Mouse (Mus musculus) cerebellum, adult 9-10 months (tissue): ENCODE measurements around the gene Gpa33.
"Not testable (repeated sequence)": the region's sequence is repeated elsewhere in the genome, so short reads cannot be mapped to it uniquely, and the experiment has no call there.

Experiments
- DNase-seq: peaks from one replicate; pipeline ENCODE4 v3.0.0; 2022

The Gpa33 gene

DNA sequence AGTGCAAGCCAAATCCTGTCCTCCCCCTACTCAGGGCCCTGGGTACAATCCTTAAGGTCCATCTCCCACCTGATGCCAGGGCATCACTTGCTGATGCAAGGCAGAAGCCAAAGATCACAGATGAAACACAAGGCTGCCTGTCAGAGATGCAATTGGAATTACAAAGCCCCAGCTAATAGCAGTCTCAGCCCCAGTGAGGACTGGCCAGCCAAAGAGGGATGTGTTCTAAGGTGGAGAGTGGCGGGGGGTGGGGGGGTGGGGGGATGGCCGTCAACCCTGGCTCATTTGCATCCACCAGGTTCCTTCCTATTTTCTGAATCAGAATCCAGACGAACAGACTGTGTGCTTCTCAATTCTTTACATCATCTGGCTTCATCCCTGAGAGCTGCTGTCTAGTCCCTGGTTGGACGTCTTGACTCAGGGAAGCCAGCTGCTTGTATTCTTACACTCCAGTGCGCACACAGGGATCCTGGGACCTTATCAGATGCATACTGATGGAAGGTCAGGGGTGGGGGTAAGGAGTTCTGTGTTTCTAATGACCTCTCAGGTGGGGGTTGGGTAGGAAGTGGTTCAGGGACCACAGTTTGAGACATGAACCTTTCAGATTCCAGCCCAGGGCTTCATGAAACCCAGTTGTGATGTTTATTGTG is 5.2 kb downstream of the Gpa33 start:
- no peak for DNase-seq

- no peak for DNase-seq
Observed at GRCm38 (mm10) chr1:166137244-166137938, 7.4 kb downstream of the Gpa33 start.

GRCm38 (mm10) chr1:166138136-166138535 is 8.1 kb downstream of the Gpa33 start:
- no peak for DNase-seq

- no peak for DNase-seq
Observed at GRCm38 (mm10) chr1:166139113-166139512, 9.1 kb downstream of the Gpa33 start.

DNA sequence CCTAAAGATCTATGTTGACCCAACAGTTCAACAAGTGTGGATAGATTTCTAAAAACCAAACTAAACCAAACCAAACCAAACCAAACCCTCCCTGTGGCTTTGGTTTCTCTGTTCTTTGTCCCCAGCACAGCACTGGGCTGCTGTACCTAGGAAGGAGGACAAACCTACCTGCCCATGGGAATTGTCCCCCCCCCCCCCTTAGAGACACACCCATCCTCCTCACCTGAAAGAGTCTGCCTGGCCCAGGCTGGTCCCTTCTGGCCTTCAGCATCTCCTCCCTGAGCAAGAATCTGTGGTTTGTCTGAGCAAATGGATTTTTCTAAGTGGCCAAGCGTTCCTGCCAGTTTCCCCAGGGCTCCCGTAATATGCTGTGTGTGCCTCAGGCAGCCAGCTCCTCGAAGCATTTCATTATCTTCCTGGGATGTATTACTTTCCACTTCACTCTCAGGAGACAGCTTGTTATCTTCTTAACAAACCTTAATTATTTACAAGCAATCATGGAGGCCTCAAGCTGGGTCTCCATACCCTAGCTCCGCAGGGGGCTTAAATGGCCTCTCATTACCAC is 9.7 kb downstream of the Gpa33 start:
- DNase-seq = no peak

DNA sequence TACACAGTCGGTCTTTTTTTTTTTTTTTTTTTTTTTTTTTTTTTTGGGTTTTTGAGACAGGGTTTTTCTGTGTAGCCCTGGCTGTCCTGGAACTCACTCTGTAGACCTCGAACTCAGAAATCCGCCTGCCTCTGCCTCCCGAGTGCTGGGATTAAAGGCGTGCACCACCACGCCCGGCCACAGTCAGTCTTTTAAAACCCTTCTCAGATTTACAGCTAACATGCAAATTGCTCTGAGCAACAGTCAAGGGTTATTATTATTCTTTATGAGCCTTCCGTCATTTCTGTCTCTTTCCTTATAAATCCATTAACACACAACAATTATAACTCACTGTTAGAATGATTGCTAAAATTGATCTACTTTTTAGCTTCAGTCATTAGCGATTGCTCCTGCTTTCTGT is 11.8 kb downstream of the Gpa33 start:
- DNase-seq = not testable (repeated sequence)

DNA sequence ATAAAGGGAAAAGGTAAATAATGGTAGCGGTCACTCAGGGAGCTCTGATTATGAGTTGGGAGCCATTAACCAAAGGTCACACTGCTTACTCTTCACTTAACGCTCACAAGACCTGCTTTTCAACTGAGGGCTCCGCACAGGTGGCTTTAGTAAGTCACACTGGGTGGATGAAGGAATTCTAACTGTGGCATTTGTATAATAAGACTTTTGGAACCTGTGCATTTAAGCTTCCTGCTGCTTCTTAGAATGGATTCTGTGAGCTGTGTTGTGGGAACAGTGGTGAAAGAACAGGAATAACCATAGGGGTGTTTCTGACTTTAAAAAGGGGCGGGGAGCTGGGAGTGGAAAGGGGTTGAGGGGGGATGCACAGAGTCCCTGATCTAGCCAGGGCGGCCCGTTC is 12.3 kb downstream of the Gpa33 start:
- no peak for DNase-seq

- DNase-seq = no peak
Observed at GRCm38 (mm10) chr1:166146626-166147025, 16.6 kb downstream of the Gpa33 start.

DNA sequence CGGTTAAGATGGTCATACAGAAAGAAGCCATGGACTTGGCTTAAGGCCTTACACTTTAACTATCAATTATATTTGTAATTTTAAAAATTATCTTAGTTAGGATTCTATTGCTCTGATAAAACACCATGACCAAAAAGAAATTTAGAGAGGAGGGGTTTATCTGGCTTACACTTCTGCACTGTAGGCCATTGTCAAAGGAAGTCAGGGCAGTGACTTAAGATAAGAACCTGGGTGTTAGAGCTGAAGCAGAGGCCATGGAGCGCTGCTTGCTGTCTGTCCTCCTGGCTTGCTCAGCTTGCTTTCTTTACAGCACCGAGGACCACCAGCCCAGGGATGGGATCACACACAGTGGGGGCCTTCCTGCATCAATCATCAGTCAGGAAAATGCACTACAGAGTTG is 17.6 kb downstream of the Gpa33 start:
- DNase-seq = no peak

DNA sequence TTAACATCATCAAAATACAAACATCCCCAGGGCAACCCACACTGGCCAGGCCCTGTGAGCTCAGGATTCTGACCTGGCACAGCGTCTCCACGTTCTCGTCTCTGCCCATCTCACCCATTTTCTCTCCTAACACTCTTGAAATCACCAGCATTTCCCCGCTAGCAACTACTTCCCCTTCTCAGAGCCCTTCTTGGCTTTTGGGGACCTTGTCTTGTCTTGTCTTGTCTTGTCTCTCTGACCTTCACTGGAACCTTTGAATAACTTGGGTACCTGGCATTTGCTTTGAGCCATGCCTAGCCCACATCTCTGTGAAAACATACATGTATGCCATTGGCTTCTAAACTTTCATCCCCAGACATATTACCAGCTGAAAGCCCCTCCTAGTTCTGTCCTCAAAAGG is 19.4 kb downstream of the Gpa33 start:
- no peak for DNase-seq

DNA sequence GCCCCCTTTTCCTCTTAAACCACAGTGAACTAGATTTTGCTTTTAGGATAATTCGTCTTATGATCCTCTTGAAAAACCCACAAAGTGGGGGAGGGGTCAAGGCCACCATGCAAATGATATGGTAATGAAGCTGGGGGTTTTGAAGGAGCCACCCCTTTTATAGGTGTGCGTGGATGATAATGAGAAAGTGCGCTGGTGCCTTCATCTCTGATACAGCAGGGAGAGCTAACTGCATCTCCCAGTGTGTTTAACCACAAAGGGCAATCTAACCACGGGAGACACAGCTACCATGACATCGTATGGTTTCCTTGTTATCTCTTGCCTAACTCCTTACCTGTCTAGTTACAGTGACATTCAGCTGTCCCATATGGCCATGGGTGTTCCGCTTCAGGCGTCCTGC is 20.0 kb downstream of the Gpa33 start:
- no peak for DNase-seq

DNA sequence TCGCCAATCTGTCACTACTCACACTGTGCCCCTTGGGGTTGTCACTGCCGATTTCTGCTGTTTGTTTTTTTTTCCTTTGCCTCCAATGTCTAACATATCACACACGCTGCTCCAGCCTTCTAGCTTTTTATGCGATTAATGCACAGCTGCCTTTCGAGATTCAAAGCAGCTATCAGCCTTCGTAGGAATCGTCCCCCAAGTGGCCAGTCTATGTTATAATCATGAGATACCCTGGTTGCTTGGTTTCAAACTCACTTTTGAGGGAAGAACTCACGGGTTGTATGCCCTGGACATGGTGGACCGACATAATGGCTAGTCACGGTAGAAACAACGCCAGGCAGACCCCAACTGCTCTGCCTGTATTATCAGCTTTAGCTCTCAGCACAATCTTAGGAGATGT is 21.3 kb downstream of the Gpa33 start:
- no peak for DNase-seq

DNA sequence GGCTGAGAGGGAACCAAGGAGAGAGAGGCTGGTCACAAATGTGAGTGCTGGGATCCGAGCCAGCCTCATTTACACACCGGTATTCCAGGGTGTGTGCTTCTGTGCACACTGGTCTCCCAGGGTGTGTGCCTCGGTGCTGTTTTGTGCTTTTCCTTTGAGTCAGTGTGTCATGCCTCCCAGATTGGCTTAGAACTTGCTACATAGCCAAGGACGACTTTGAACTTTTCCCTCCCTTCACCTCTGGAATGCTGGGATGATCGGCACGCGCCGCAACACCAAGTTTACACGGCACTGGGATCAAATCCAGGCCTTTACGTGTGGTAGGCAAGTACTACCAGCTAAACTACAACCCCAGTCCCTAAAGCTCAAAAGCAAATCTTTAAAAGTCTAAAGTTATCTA is 22.0 kb downstream of the Gpa33 start:
- no peak for DNase-seq

- peak; percentile 82 for DNase-seq
Observed at GRCm38 (mm10) chr1:166153351-166154120, 23.5 kb downstream of the Gpa33 start.

DNA sequence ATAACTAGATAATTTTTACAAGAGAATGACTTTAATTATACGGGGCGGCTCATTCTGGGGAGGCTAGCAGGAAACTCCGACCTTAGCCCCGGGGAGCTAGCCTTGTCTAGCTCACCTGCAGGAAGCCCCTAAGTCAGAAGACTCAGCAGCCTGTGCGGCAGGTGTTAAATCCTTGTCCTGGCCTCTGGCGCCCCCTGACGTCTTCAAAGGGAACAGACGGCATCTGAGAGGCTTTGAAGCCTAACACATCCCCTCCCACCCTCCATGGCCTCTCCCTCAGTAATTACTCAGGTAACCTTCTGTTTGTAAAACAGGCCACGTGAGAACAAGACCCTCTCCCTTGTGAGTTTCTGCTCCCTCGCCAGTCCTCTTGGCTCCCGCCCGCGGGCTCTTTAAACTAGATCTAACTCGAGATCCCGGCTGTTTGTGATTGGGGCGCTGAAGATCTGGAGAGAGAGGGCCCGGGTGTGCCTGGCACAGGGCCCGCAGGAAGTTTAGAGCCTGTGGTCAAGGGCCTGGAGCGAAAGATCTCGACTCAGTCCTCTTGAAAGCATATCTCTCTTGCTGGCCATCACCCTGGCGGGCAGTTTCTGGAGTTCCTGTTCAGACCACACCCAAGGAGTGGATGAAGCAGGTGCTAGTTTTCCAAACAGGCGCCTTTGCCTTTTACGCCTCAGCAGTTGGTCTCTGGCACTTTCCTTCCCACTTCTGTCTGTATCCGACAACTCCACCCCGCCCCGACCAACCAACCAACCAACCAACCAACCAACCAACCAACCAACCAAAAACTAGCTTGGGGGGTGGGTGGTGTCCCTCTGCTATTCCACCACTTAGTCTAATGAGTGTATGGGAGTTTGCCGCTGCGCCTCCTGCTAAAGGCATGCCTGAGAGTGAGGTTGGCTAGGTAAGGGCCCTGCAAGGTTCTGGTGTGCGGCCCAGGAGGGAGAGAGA is 24.4 kb downstream of the Gpa33 start:
- DNase-seq = peak; percentile 73

GRCm38 (mm10) chr1:166155113-166155494 is 25.1 kb downstream of the Gpa33 start:
- no peak for DNase-seq

GRCm38 (mm10) chr1:166157712-166158111 is 27.7 kb downstream of the Gpa33 start:
- no peak for DNase-seq

DNA sequence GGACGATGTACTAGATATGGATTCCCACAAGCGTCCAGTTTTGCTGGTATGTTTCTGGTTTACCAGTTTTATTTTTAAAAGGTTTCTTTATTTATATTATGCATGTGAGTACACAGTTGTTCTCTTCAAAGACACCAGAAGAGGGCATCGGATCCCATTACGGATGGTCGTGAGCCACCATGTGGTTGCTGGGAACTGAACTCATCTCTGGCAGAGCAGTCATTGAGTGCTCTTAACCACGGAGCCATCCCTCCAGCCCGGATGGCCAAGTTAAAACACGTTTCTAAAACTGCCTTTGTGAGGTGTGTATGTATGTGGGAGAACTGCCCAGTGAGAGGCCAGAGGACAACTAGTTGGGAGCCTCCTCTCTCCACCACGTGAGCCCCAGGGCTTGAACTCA is 28.6 kb downstream of the Gpa33 start:
- no peak for DNase-seq

- DNase-seq = no peak
Observed at GRCm38 (mm10) chr1:166160111-166160510, 30.1 kb downstream of the Gpa33 start.

- peak; percentile 61 for DNase-seq
Observed at GRCm38 (mm10) chr1:166160569-166161445, 30.8 kb downstream of the Gpa33 start.

DNA sequence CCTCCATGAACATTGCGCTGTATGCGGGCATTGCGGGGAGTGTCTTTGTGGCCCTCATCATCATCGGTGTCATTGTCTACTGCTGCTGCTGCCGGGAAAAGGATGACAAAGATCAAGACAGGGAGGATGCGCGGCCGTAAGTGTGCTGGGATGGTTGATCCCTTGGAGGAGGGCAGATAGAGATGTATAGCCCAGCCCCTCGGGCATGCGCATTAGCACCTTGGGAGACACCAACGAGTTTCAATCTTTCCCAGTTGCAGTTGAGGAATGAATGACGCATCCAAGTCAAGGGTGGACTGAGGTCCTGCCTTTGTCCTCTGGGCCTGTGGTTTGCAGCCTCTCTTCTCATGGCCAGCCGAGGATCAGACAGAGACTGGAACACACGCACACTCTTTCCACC is 34.5 kb downstream of the Gpa33 start:
- no peak for DNase-seq

DNA sequence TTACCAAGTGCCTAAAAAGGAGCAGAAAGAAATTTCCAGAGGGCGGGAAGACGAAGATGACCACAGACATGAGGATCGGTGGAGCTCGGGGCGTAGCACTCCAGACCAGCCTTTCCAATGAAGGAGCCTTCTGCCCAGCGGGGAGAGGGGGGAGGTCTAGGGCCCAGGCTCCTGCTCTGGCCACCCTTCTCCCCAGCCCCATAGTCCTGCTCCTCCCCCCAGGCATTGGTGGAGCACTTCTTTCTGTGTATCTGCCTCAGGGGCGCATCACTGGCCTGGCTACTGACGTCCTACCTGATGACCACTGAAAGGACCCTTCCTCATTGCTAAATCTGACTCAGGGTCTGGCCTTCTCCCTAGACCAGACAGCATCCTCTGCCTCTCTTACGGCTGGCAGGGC is 35.1 kb downstream of the Gpa33 start:
- no peak for DNase-seq
